Mouse (Mus musculus): ENCODE data around the gene Dync1i1. TPM values are rescaled to one million over a fixed set of nuclear protein-coding genes. Genes with fewer than 3 reads are reported as not detected.

The Dync1i1 gene
- polyA plus RNA-seq, 2 experiments, result not detected

DNA sequence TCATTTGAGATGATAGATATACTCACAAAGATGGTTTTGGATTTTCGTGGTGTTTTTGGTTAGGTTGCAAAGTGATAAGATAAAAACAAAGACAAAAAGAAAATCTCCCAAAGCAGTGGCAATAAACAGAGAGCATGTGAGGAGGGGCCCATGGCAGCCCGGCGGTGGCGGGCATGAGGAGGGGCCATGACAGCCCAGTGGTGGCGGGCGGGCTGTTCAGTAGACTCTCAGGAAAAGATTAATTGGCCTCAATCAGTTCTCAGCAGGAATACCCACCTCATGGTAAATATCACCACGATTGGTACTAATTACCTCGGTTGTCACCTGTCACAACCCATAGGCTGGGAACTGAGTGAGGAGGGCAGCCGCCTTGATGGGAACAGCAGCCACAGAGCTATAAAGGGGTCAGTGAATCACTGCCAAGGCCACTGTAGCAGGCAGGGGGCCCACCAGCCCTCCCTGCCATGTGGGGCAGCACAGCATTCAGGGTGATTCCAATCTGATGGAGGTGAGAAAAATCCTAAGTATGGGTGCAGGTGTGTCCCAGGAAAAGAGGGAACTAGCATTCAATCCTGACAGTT, 224.5 kb downstream of the Dync1i1 start:
- H3K36me3 ChIP-seq (replicated peaks; ENCODE audit: control insufficient read depth, insufficient read depth, low read depth), result no peaks in the 10 kb centered on the region
- H3K4me3 ChIP-seq (ENCODE audit: insufficient read depth in 1 of 2, low read depth in 2 of 2, low read length in 2 of 2), result no peak overlapping the region
- no peak overlapping the region for H3K4me2 ChIP-seq (ENCODE audit: low read depth)
- H3K9me3 ChIP-seq (ENCODE audit: control insufficient read depth, low read length), result no peaks in the 10 kb centered on the region
- no peaks in the 10 kb centered on the region for H3K27me3 ChIP-seq (ENCODE audit: control insufficient read depth, insufficient read depth, low read length)
- TF ChIP-seq EP300 (IDR thresholded peaks at IDR 0.05; ENCODE audit: low read depth) (no peak), CTCF (IDR thresholded peaks at IDR 0.05; ENCODE audit: low read depth) (no peak)
- DNase-seq (ENCODE audit: low read depth in 3 of 3, low spot score in 3 of 3) (no peak), ATAC-seq (ENCODE audit: insufficient read depth) (no peak)
- H3K9ac ChIP-seq (replicated peaks), result no peak overlapping the region
- no peaks in the 10 kb centered on the region for H3K4me1 ChIP-seq (replicated peaks; ENCODE audit: control insufficient read depth in 2 of 2, insufficient read depth in 2 of 2, low read length in 1 of 2)
- H3K27ac ChIP-seq, result no peak overlapping the region
- WGBS (ENCODE audit: insufficient replicate concordance), result 60% methylated on average over 9 of the region's 9 CpGs

- H3K4me2 ChIP-seq (ENCODE audit: low read depth), result no peak overlapping the region
- H3K27me3 ChIP-seq (ENCODE audit: control insufficient read depth, insufficient read depth, low read length), result no peaks in the 10 kb centered on the region
- no peak overlapping the region for H3K4me3 ChIP-seq (ENCODE audit: insufficient read depth in 1 of 2, low read depth in 2 of 2, low read length in 2 of 2)
- no peaks in the 10 kb centered on the region for H3K9me3 ChIP-seq (ENCODE audit: control insufficient read depth, low read length)
- no peak overlapping the region for H3K9ac ChIP-seq (replicated peaks)
- WGBS (ENCODE audit: insufficient replicate concordance), result 64% methylated on average over 10 of the region's 10 CpGs
- no peaks in the 10 kb centered on the region for H3K36me3 ChIP-seq (replicated peaks; ENCODE audit: control insufficient read depth, insufficient read depth, low read depth)
- DNase-seq (ENCODE audit: low read depth in 3 of 3, low spot score in 3 of 3) (no peak), ATAC-seq (ENCODE audit: insufficient read depth) (no peak)
- H3K27ac ChIP-seq, result no peak overlapping the region
- no peak for TF ChIP-seq EP300 (IDR thresholded peaks at IDR 0.05; ENCODE audit: low read depth)
- no peak for TF ChIP-seq CTCF (IDR thresholded peaks at IDR 0.05; ENCODE audit: low read depth)
- no peaks in the 10 kb centered on the region for H3K4me1 ChIP-seq (replicated peaks; ENCODE audit: control insufficient read depth in 2 of 2, insufficient read depth in 2 of 2, low read length in 1 of 2)
Observed at GRCm38 (mm10) chr6:5956316-5956913, 231.0 kb downstream of the Dync1i1 start.

- H3K9me3 ChIP-seq (ENCODE audit: control insufficient read depth, low read length), result no peaks in the 10 kb centered on the region
- DNase-seq (ENCODE audit: low read depth in 3 of 3, low spot score in 3 of 3), result no peak
- no peak for ATAC-seq (ENCODE audit: insufficient read depth)
- no peak overlapping the region for H3K4me2 ChIP-seq (ENCODE audit: low read depth)
- TF ChIP-seq CTCF (IDR thresholded peaks at IDR 0.05; ENCODE audit: low read depth) (no peak), EP300 (IDR thresholded peaks at IDR 0.05; ENCODE audit: low read depth) (no peak)
- H3K27ac ChIP-seq, result no peak overlapping the region
- H3K4me3 ChIP-seq (ENCODE audit: insufficient read depth in 1 of 2, low read depth in 2 of 2, low read length in 2 of 2), result no peak overlapping the region
- WGBS (ENCODE audit: insufficient replicate concordance), result 51% methylated on average over 4 of the region's 4 CpGs
- H3K36me3 ChIP-seq (replicated peaks; ENCODE audit: control insufficient read depth, insufficient read depth, low read depth), result no peaks in the 10 kb centered on the region
- H3K4me1 ChIP-seq (replicated peaks; ENCODE audit: control insufficient read depth in 2 of 2, insufficient read depth in 2 of 2, low read length in 1 of 2), result no peaks in the 10 kb centered on the region
- no peaks in the 10 kb centered on the region for H3K27me3 ChIP-seq (ENCODE audit: control insufficient read depth, insufficient read depth, low read length)
- H3K9ac ChIP-seq (replicated peaks), result no peak overlapping the region
Observed at GRCm38 (mm10) chr6:5960728-5961127, 235.3 kb downstream of the Dync1i1 start.

GRCm38 (mm10) chr6:5961960-5962359, 236.5 kb downstream of the Dync1i1 start:
- H3K27ac ChIP-seq, result no peak overlapping the region
- no peak for DNase-seq (ENCODE audit: low read depth in 3 of 3, low spot score in 3 of 3)

DNA sequence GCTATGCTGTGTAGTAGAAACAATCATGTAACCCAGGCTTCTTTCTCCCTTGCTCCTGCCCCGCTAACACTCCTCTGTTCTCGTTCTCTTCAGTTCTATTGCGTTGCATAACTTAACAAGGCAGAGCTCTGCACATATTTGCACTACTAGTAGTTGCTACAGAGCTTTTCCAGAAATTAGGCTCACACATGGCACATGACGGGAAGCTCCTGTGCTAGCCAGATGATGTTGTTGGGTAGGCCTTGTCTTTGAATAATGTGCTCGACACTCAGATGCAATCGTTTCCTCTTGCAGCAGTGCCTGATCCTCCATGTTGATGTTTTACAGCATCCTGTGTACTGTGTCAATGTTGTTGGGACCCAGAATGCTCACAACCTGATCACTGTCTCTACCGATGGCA, 240.9 kb downstream of the Dync1i1 start:
- 66% methylated on average over 7 of the region's 7 CpGs for WGBS (ENCODE audit: insufficient replicate concordance)
- Histone ChIP-seq H3K27ac (no peak overlapping the region), H3K4me1 (replicated peaks; ENCODE audit: control insufficient read depth in 2 of 2, insufficient read depth in 2 of 2, low read length in 1 of 2) (no peaks in the 10 kb centered on the region), H3K4me2 (ENCODE audit: low read depth) (no peak overlapping the region), H3K9me3 (ENCODE audit: control insufficient read depth, low read length) (no peaks in the 10 kb centered on the region), H3K27me3 (ENCODE audit: control insufficient read depth, insufficient read depth, low read length) (no peaks in the 10 kb centered on the region), H3K36me3 (replicated peaks; ENCODE audit: control insufficient read depth, insufficient read depth, low read depth) (no peaks in the 10 kb centered on the region), H3K4me3 (ENCODE audit: insufficient read depth in 1 of 2, low read depth in 2 of 2, low read length in 2 of 2) (no peak overlapping the region), H3K9ac (replicated peaks) (no peak overlapping the region)
- TF ChIP-seq CTCF (IDR thresholded peaks at IDR 0.05; ENCODE audit: low read depth) (no peak), EP300 (IDR thresholded peaks at IDR 0.05; ENCODE audit: low read depth) (no peak)
- ATAC-seq (ENCODE audit: insufficient read depth) (no peak), DNase-seq (ENCODE audit: low read depth in 3 of 3, low spot score in 3 of 3) (no peak)

More at GRCm38 (mm10) chr6:5961960-5962359, 236.5 kb downstream of the Dync1i1 start:
- H3K27me3 ChIP-seq (ENCODE audit: control insufficient read depth, insufficient read depth, low read length), result no peaks in the 10 kb centered on the region
- H3K4me3 ChIP-seq (ENCODE audit: insufficient read depth in 1 of 2, low read depth in 2 of 2, low read length in 2 of 2), result no peak overlapping the region
- H3K9ac ChIP-seq (replicated peaks), result no peak overlapping the region
- TF ChIP-seq EP300 (IDR thresholded peaks at IDR 0.05; ENCODE audit: low read depth) (no peak), CTCF (IDR thresholded peaks at IDR 0.05; ENCODE audit: low read depth) (no peak)
- no peaks in the 10 kb centered on the region for H3K9me3 ChIP-seq (ENCODE audit: control insufficient read depth, low read length)
- no peak overlapping the region for H3K4me2 ChIP-seq (ENCODE audit: low read depth)
- no peak for ATAC-seq (ENCODE audit: insufficient read depth)
- no peaks in the 10 kb centered on the region for H3K36me3 ChIP-seq (replicated peaks; ENCODE audit: control insufficient read depth, insufficient read depth, low read depth)
- H3K4me1 ChIP-seq (replicated peaks; ENCODE audit: control insufficient read depth in 2 of 2, insufficient read depth in 2 of 2, low read length in 1 of 2), result no peaks in the 10 kb centered on the region
- WGBS (ENCODE audit: insufficient replicate concordance), result 69% methylated on average over 3 of the region's 3 CpGs
